Mouse (Mus musculus) C2C12 (cell line): ENCODE data around the gene Clp1. TPM values are rescaled to one million over a fixed set of nuclear protein-coding genes. Genes with fewer than 3 reads are reported as not detected.

ENCODE experiments used
- H3K27me3 ChIP-seq: one replicate; pipeline ENCODE4 v1.6.1; 2011; ENCODE audit not compliant: control insufficient read depth, insufficient read depth, insufficient read length
- H3K36me3 ChIP-seq: one replicate; pipeline ENCODE4 v1.6.1; 2011; ENCODE audit not compliant: control insufficient read depth, insufficient read depth
- H3K4me3 ChIP-seq: one replicate; pipeline ENCODE4 v1.5.1; 2011; ENCODE audit warnings: mild to moderate bottlenecking, control low read depth; ENCODE audit not compliant: poor library complexity, insufficient read depth, severe bottlenecking
- H3K79me2 ChIP-seq: one replicate; pipeline ENCODE4 v1.6.1; 2011; ENCODE audit not compliant: control insufficient read depth, insufficient read depth
- H3K79me3 ChIP-seq: one replicate; pipeline ENCODE4 v1.6.1; 2011; ENCODE audit warnings: low read depth, control low read depth
- H3ac ChIP-seq: one replicate; pipeline ENCODE3; 2011; ENCODE audit warnings: low read depth; ENCODE audit not compliant: control insufficient read depth, insufficient read length
- CTCF ChIP-seq: IDR thresholded peaks from one replicate; pipeline ENCODE4 v1.5.1; 2011; ENCODE audit not compliant: control insufficient read depth, insufficient read depth, insufficient read length
- MYOD1 ChIP-seq: IDR thresholded peaks from one replicate; pipeline ENCODE4 v1.6.1; 2011; ENCODE audit warnings: low read depth; ENCODE audit not compliant: control insufficient read depth, insufficient read length
- microRNA-seq: library from miRNA; unstranded; fragments of <30 nt; microRNA quantifications from one replicate; pipeline ENCODE4, GENCODE M21; 2019; ENCODE audit warnings: borderline microRNAs expressed
- polyA plus RNA-seq: library from polyadenylated mRNA; unstranded; fragments of >200 nt; fragmentation: generic; extraction: Trizol; gene quantifications from one replicate; pipeline ENCODE4 v1.2.1, GENCODE M21; 2012; ENCODE audit warnings: missing spikeins

Gene Clp1
- polyA plus RNA-seq, 1 experiment: 13.9 TPM

- Histone ChIP-seq H3K79me3 (peaks cover 25% of the 10 kb centered on the region), H3K36me3 (peaks cover 34% of the 10 kb centered on the region), H3ac (peak overlapping the region; percentile 76), H3K27me3 (no peaks in the 10 kb centered on the region), H3K4me3 (peak overlapping the region; percentile 98), H3K79me2 (peaks cover 47% of the 10 kb centered on the region)
- TF ChIP-seq CTCF (peak; percentile 28), MYOD1 (no peak)
Measured at GRCm38 (mm10) chr2:84677270-84677967, 49.7 kb downstream of the Clp1 start.

Small RNA genes lying within 50 kb of the gene (microRNA-seq; reads per million reads assigned to microRNA genes)
- gene Mir130a: 15,369 reads per million, percentile 97 among the genes with 10 or more reads in this experiment

Other genes starting within 250 kb of the Clp1 start
- gene Ctnnd1, start 76.6 kb downstream of the Clp1 start, polyA plus RNA-seq: 79.9 TPM
- gene Btbd18, start 68.3 kb downstream of the Clp1 start, polyA plus RNA-seq: 0.08 TPM
- 355 TPM for gene Selenoh, start 56.6 kb downstream of the Clp1 start, polyA plus RNA-seq
- not detected for gene Gm28635, start 49.3 kb downstream of the Clp1 start, polyA plus RNA-seq
- 20.4 TPM for gene Med19, start 48.9 kb downstream of the Clp1 start, polyA plus RNA-seq
- 90.0 TPM for gene Tmx2, start 48.2 kb downstream of the Clp1 start, polyA plus RNA-seq
- gene Zdhhc5, start 12.2 kb downstream of the Clp1 start, polyA plus RNA-seq: 35.4 TPM
- 0.35 TPM for gene Ypel4, start 6.7 kb upstream of the Clp1 start, polyA plus RNA-seq
- gene Gm19426, start 16.3 kb upstream of the Clp1 start, polyA plus RNA-seq: 4.4 TPM
- 0.15 TPM for gene Serping1, start 48.1 kb upstream of the Clp1 start, polyA plus RNA-seq
- 16.2 TPM for gene Ube2l6, start 71.5 kb upstream of the Clp1 start, polyA plus RNA-seq
- 0.06 TPM for gene Smtnl1, start 95.3 kb upstream of the Clp1 start, polyA plus RNA-seq
- 108 TPM for gene Timm10, start 99.6 kb upstream of the Clp1 start, polyA plus RNA-seq
- 6.6 TPM for gene Slc43a1, start 111.5 kb upstream of the Clp1 start, polyA plus RNA-seq
- 0.18 TPM for gene Rtn4rl2, start 159.4 kb upstream of the Clp1 start, polyA plus RNA-seq
- gene Slc43a3, start 209.2 kb upstream of the Clp1 start, polyA plus RNA-seq: 10.5 TPM